Mouse (Mus musculus) heart, postnatal 36 days (tissue): ENCODE data around the gene Nfkb2. TPM values are rescaled to one million over a fixed set of nuclear protein-coding genes. Genes with fewer than 3 reads are reported as not detected.

Experiments
- microRNA-seq, 2 experiments: library from miRNA; unstranded; fragments of <30 nt; microRNA quantifications; one replicate each; pipeline ENCODE4 v1.2.0; 2021; ENCODE audit warnings: borderline number of aligned reads in 2 of 2
- total RNA-seq, 2 experiments: library from RNA; stranded (reverse); gene quantifications; 2 replicates each; pipeline ENCODE4 v1.2.3; 2021

Nfkb2 gene
- total RNA-seq, 2 experiments from 2014 or later, result 16.6 to 22.8 TPM

Small RNA genes lying within 50 kb of the gene (microRNA-seq; reads per million reads assigned to microRNA genes)
- gene Mir146b, result 0 reads per million in 2 experiments

Other genes starting within 250 kb of the Nfkb2 start
- 10 to 100 TPM; 14.4 to 19.8 TPM for gene Nolc1, start 228.5 kb upstream of the Nfkb2 start, total RNA-seq
- gene Elovl3, start 172.4 kb upstream of the Nfkb2 start, total RNA-seq, result under 1 TPM in 1 of 2 experiments, not detected in 1; 0.69 TPM
- under 1 TPM; 0.58 to 0.62 TPM for gene Pitx3, start 156.0 kb upstream of the Nfkb2 start, total RNA-seq
- gene Gbf1, start 151.8 kb upstream of the Nfkb2 start, total RNA-seq, result 10 to 100 TPM; 43.2 to 50.4 TPM
- 1 to 10 TPM in 1 of 2 experiments, under 1 TPM in 1; 0.57 to 1.3 TPM for gene Psd, start 22.8 kb downstream of the Nfkb2 start, total RNA-seq
- 1 to 10 TPM; 4.2 to 4.4 TPM for gene Fbxl15, start 23.9 kb downstream of the Nfkb2 start, total RNA-seq
- 10 to 100 TPM; 87.2 to 94.6 TPM for gene Cuedc2, start 34.4 kb downstream of the Nfkb2 start, total RNA-seq
- 1 to 10 TPM; 2.4 to 2.5 TPM for gene Mfsd13a, start 36.8 kb downstream of the Nfkb2 start, total RNA-seq
- gene 2310034G01Rik, start 46.0 kb downstream of the Nfkb2 start, total RNA-seq, result under 1 TPM; 0.33 to 0.50 TPM
- 10 to 100 TPM; 88.4 to 97.0 TPM for gene Actr1a, start 91.4 kb downstream of the Nfkb2 start, total RNA-seq
- gene Sufu, start 92.6 kb downstream of the Nfkb2 start, total RNA-seq, result 10 to 100 TPM; 10.8 to 12.7 TPM
- 10 to 100 TPM; 38.7 to 40.0 TPM for gene Trim8, start 197.4 kb downstream of the Nfkb2 start, total RNA-seq